8 mouse cellular contexts compared by ENCODE assay signal in genomic region chr16:15052924-15053793, GRCm38 (mm10).
DNase-seq lines count a peak whose midpoint lies in the region; ATAC-seq lines count a peak whose summit lies in the region.

No protein-coding gene starts in this region.

- H3K9me3 ChIP-seq in hindbrain, embryonic 16.5 days (ENCODE audit: control insufficient read depth, low read length) = no peaks in the 10 kb centered on the region

- no peak overlapping the region for H3K4me3 ChIP-seq in hindbrain, embryonic 16.5 days (ENCODE audit: low read length)

- 3% methylated on average over 16 of the region's 16 CpGs for WGBS in hindbrain, embryonic 16.5 days

- H3K36me3 ChIP-seq in hindbrain, embryonic 16.5 days (ENCODE audit: control insufficient read depth, insufficient read depth, low read length) = no peaks in the 10 kb centered on the region

- no peaks in the 10 kb centered on the region for H3K27me3 ChIP-seq in hindbrain, embryonic 16.5 days (replicated peaks; ENCODE audit: control insufficient read depth, insufficient read depth, low read length)

- no peak overlapping the region for H3K9ac ChIP-seq in hindbrain, embryonic 16.5 days (ENCODE audit: low read depth, low read length)

- peaks cover 12% of the 10 kb centered on the region for H3K4me1 ChIP-seq in hindbrain, embryonic 16.5 days (ENCODE audit: control insufficient read depth, insufficient read depth, low read depth, low read length)

- H3K27ac ChIP-seq in hindbrain, embryonic 16.5 days (ENCODE audit: low read depth, low read length) = no peak overlapping the region

- ATAC-seq in hindbrain, embryonic 16.5 days = peak; percentile 86
- ATAC-seq in CD4-positive, CD25-positive, alpha-beta regulatory T cell, adult 4 months = no peak

- peak; percentile 94 for DNase-seq in NIH3T3 (ENCODE audit: low read depth)
- peak; percentile 92 for DNase-seq in embryo, embryonic 10.5 days (ENCODE audit: low spot score)
- peak; percentile 30 for DNase-seq in gastrocnemius, postnatal 10 days
- DNase-seq in layer of hippocampus, postnatal 36 days = peak; percentile 41 to 64
- peak; percentile 28 to 71 for DNase-seq in lung, postnatal 4 days
- peak; percentile 3 for DNase-seq in right cerebral cortex, postnatal 4 days

- H3K4me2 ChIP-seq in hindbrain, embryonic 16.5 days (ENCODE audit: low read length) = peak overlapping the region; percentile 32

Comparison
In these comparisons a context has a peak if more than half of its experiments do, and no peak if none do; other contexts are left out.
1. DNase-seq: peak in every context shown above with its lines; median percentile 94 in NIH3T3; 92 in embryo, embryonic 10.5 days; 52 in layer of hippocampus, postnatal 36 days; 50 in lung, postnatal 4 days; 30 in gastrocnemius, postnatal 10 days; 3 in right cerebral cortex, postnatal 4 days.